Mouse (Mus musculus) ES-E14 (cell line): ENCODE results near the gene Acp5. TPM values are rescaled to one million over a fixed set of nuclear protein-coding genes. Genes with fewer than 3 reads are reported as not detected.
A peak's percentile ranks its signal among the peaks of the same experiment; 100 is the strongest.

Experiments
- DNase-seq: peaks from one replicate; pipeline ENCODE4 v3.0.0-alpha.2; 2013; ENCODE audit warnings: low read depth, low spot score
- H3K27ac ChIP-seq: 2 replicates; pipeline ENCODE4 v1.5.1; 2012; ENCODE audit warnings: low read depth, mild to moderate bottlenecking, low read length, moderate library complexity, mixed read lengths; ENCODE audit not compliant: poor library complexity, insufficient read depth, severe bottlenecking
- H3K36me3 ChIP-seq: 2 replicates; pipeline ENCODE4 v1.6.1; 2012; ENCODE audit warnings: mild to moderate bottlenecking, low read length, moderate library complexity, mixed read lengths; ENCODE audit not compliant: control insufficient read depth, poor library complexity, insufficient read depth, severe bottlenecking
- H3K4me1 ChIP-seq, 2 experiments: fragments of 150-350 bp in 1 of 2; sonication (generic) in 1 of 2; 2 replicates each; pipeline ENCODE4 v1.6.1; 2012; ENCODE audit warnings: low read length in 2 of 2, mild to moderate bottlenecking in 1 of 2, mixed read lengths in 1 of 2; ENCODE audit not compliant: control insufficient read depth in 2 of 2, insufficient read depth in 2 of 2, poor library complexity in 1 of 2
- H3K4me3 ChIP-seq, 2 experiments: fragments of 150-350 bp in 1 of 2; sonication (generic) in 1 of 2; 2 replicates each; pipeline ENCODE4 v1.5.1; 2012; ENCODE audit warnings: low read length in 2 of 2, low read depth in 1 of 2, mild to moderate bottlenecking in 1 of 2, mixed read lengths in 1 of 2; ENCODE audit not compliant: insufficient read depth in 1 of 2, poor library complexity in 1 of 2, severe bottlenecking in 1 of 2
- H3K9ac ChIP-seq: 2 replicates; pipeline ENCODE4 v1.6.1; 2012; ENCODE audit warnings: low read depth, mild to moderate bottlenecking, low read length, mixed read lengths; ENCODE audit not compliant: poor library complexity, insufficient read depth, severe bottlenecking
- H3K9me3 ChIP-seq: fragments of 150-350 bp; sonication (generic); 2 replicates; pipeline ENCODE4 v1.6.1; 2012; ENCODE audit warnings: low read depth, mild to moderate bottlenecking, low read length; ENCODE audit not compliant: control insufficient read depth, insufficient read depth
- CHD2 ChIP-seq: IDR thresholded peaks from 2 replicates; pipeline ENCODE4 v1.6.1; 2014; ENCODE audit warnings: mild to moderate bottlenecking, low read depth, low read length, inconsistent platforms
- HCFC1 ChIP-seq: IDR thresholded peaks from 2 replicates; pipeline ENCODE4 v1.6.1; 2012; ENCODE audit warnings: low read length, inconsistent platforms, borderline replicate concordance; ENCODE audit not compliant: insufficient read depth
- MAFK ChIP-seq: IDR thresholded peaks from 2 replicates; pipeline ENCODE4 v1.6.1; 2014; ENCODE audit warnings: mild to moderate bottlenecking, low read depth, low read length, inconsistent platforms; ENCODE audit not compliant: insufficient read depth
- ZC3H11A ChIP-seq: IDR thresholded peaks from 2 replicates; pipeline ENCODE4 v1.6.1; 2012; ENCODE audit warnings: low read depth, mild to moderate bottlenecking, inconsistent platforms, low read length, borderline replicate concordance
- ZNF384 ChIP-seq: IDR thresholded peaks from 2 replicates; pipeline ENCODE4 v1.6.1; 2012; ENCODE audit warnings: low read depth, low read length, inconsistent platforms
- in situ Hi-C, 2 experiments: fragments of 600-800 bp; cut with MboI; formaldehyde crosslinking; loops; one replicate each; pipeline ENCODE4 v1.15.1; 2025; ENCODE audit warnings: low sequenced_read_pairs in 2 of 2, inconsistent platforms in 1 of 2; ENCODE audit not compliant: unreplicated experiment in 2 of 2
- total RNA-seq: library from RNA; depleted of rRNA; stranded (reverse); fragments of 300-350 nt; gene quantifications from 2 replicates; pipeline ENCODE4 v1.2.3, GENCODE M21; 2012

Gene Acp5
- total RNA-seq, 1 experiment = 14.6 TPM

DNA sequence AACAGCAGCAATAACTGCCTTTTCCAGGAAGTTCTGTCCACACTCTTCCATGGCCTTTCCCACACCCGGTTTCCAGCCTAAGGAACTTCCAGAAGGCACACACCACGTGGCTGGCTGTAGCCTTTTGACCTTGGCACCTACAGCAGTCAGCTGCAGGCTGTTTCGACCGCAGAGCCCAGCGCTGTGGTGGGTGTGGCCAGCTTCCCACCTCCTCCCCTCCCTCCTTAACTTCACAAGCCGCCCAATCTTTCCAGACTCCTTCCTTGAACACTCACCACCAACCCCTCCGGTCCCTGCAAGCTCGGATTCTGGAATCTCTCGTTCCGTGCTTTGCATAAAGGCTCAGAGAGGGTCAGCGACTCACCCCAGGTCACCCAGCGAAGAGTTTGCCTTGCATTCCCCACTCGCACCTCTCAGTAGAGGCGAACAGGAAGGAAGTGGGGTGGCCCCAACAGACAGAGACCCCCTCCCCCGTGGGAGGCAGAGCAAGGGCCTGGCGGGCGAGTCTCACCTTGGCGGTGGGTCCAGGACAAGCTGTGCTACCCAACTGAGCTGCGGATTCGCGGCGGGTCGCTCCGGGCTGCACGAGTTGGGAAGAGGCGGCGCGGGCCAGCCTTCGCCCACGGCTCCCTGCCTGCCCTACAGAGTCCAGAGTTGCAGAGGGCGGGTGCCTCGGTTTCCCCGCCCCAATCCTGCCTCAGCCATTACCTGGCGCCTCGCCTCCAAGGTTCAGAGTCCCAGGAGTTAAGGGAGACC, 4.1 kb downstream of the Acp5 start:
- in situ Hi-C loops = no loop called here
- Histone ChIP-seq H3K36me3 (no peaks in the 10 kb centered on the region), H3K27ac (0 out of 2 replicates have a peak overlapping the region, but pooled peaks have one; percentile 3), H3K4me1 (peaks cover 3 to 22% of the 10 kb centered on the region in 2 experiments; a peak in 3 of 4 replicates), H3K9ac (peak overlapping the region; percentile 67), H3K4me3 (peak overlapping the region; percentile 66 to 77), H3K9me3 (no peaks in the 10 kb centered on the region)
- DNase-seq = peak; percentile 73
- no peak for TF ChIP-seq MAFK
- TF ChIP-seq CHD2 = no peak
- TF ChIP-seq ZNF384 = no peak
- TF ChIP-seq ZC3H11A = no peak
- TF ChIP-seq HCFC1 = no peak

DNA sequence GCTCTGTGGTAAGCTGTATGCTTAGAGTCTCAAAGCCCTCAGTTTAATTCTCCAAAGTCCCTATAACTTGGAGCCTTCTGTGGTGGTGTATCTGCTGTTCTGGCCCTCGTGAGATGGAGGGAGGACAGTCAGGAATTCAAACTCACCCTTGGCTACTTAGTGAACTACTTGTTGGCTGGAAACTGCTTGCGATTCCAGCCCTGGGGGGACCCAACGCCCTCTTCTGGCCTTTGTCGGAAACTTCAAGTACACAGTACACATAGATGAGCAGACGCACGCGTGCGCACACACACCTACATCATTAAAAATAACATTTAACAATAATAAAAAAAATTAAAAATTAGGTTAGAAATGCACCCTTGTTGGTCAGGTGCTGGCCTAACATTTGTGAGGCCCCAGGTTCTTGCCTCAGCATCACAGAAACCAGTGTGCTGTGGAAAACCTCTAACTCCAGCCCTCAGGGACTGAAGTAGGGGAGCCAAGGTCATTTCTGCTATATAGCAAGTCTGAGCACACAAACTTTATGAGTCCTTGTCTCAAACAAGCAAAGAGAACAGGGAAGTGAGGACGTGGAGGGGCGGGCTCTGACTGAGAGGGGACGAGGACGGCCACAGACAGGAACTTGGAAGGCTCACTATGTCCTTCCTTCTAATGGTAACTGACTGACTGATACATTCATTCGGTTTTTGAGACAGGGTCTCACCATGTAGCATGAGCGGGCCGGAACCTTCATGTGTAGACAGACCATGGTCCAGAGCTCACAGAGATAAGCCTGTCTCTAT, 10.1 kb downstream of the Acp5 start:
- H3K4me3 ChIP-seq = no peak overlapping the region
- no peak overlapping the region for H3K27ac ChIP-seq
- H3K9ac ChIP-seq = no peak overlapping the region
- H3K4me1 ChIP-seq = peaks cover 3 to 8% of the 10 kb centered on the region in 2 experiments; a peak in 3 of 4 replicates
- no peak for TF ChIP-seq HCFC1
- no peak for TF ChIP-seq MAFK
- TF ChIP-seq ZC3H11A = no peak
- no peak for TF ChIP-seq CHD2
- no peak for TF ChIP-seq ZNF384
- no peaks in the 10 kb centered on the region for H3K36me3 ChIP-seq
- no peaks in the 10 kb centered on the region for H3K9me3 ChIP-seq
- in situ Hi-C loops = no loop called here
- DNase-seq = no peak

- Histone ChIP-seq H3K4me1 (peaks cover 3 to 8% of the 10 kb centered on the region in 2 experiments; a peak in 3 of 4 replicates), H3K9me3 (no peaks in the 10 kb centered on the region), H3K27ac (no peak overlapping the region), H3K36me3 (no peaks in the 10 kb centered on the region), H3K4me3 (no peak overlapping the region), H3K9ac (no peak overlapping the region)
- in situ Hi-C loops = no loop called here
- TF ChIP-seq CHD2 (no peak), ZC3H11A (no peak), MAFK (no peak), ZNF384 (no peak), HCFC1 (no peak)
- no peak for DNase-seq
These were observed 11.3 kb downstream of the Acp5 start for GRCm38 (mm10) chr9:22124169-22124568.

DNA sequence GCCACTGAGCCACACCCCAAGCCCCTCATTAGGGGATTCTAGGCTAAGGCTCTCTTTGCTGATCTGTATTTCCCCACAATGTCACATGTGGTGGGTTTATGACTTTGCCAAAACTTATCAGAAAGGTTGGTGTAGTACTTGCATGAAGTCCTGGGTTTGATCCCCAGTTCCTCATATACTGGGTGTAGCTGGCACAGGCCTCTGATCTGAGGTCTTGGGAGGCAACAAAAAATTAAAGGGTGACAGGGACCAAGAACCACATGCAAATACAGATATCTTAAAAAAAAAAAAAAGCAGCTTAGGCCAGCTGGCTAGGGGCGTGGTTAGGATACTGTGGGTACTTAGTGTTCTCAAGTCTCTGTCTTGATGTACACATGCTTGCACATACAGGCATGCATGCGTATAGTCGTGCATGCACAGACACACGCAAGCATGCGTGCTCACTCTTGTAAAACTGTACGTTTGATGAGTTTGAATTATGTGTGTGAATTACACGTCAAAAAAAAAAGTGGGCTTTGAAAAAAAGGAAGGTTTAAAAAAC, 12.4 kb downstream of the Acp5 start:
- H3K4me3 ChIP-seq = no peak overlapping the region
- H3K4me1 ChIP-seq = peaks cover 3 to 8% of the 10 kb centered on the region in 2 experiments; a peak in 3 of 4 replicates
- H3K9me3 ChIP-seq = no peaks in the 10 kb centered on the region
- in situ Hi-C loops = no loop called here
- H3K36me3 ChIP-seq = no peaks in the 10 kb centered on the region
- no peak overlapping the region for H3K27ac ChIP-seq
- no peak for DNase-seq
- no peak overlapping the region for H3K9ac ChIP-seq
- TF ChIP-seq HCFC1 (no peak), ZC3H11A (no peak), MAFK (no peak), ZNF384 (no peak), CHD2 (no peak)
